Mouse (Mus musculus): ENCODE data around the gene Pck2.

Gene Pck2

DNA sequence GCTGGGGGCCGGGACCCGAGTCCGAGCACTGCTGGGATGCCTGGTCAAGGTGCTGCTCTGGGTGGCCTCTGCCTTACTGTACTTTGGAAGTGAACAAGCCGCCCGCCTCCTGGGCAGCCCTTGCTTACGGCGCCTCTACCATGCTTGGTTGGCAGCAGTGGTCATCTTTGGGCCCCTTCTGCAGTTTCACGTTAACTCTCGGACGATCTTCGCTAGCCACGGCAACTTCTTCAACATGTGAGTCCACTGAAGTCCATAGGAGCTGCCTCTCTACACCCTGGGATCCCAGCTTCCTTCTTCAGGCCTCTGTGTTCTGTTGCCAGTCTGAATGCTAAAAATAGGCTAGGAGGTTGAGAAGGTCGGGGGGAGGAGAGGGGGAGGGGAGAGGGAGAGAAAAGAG lies 35.6 kb downstream of the Pck2 start:
- no peak for DNase-seq (ENCODE audit: low read depth, low spot score)

GRCm38 (mm10) chr14:55576376-55576775 lies 36.3 kb downstream of the Pck2 start:
- DNase-seq (ENCODE audit: low read depth, low spot score) = peak; percentile 48

- DNase-seq (ENCODE audit: low read depth, low spot score) = peak; percentile 78
Measured at GRCm38 (mm10) chr14:55577871-55578667, 38.0 kb downstream of the Pck2 start, which contains the start of gene Psme1. TSS of gene Psme1 (plus strand) at chr14:55578123.

GRCm38 (mm10) chr14:55578668-55579269 lies 38.7 kb downstream of the Pck2 start:
- DNase-seq (ENCODE audit: low read depth, low spot score) = no peak

DNA sequence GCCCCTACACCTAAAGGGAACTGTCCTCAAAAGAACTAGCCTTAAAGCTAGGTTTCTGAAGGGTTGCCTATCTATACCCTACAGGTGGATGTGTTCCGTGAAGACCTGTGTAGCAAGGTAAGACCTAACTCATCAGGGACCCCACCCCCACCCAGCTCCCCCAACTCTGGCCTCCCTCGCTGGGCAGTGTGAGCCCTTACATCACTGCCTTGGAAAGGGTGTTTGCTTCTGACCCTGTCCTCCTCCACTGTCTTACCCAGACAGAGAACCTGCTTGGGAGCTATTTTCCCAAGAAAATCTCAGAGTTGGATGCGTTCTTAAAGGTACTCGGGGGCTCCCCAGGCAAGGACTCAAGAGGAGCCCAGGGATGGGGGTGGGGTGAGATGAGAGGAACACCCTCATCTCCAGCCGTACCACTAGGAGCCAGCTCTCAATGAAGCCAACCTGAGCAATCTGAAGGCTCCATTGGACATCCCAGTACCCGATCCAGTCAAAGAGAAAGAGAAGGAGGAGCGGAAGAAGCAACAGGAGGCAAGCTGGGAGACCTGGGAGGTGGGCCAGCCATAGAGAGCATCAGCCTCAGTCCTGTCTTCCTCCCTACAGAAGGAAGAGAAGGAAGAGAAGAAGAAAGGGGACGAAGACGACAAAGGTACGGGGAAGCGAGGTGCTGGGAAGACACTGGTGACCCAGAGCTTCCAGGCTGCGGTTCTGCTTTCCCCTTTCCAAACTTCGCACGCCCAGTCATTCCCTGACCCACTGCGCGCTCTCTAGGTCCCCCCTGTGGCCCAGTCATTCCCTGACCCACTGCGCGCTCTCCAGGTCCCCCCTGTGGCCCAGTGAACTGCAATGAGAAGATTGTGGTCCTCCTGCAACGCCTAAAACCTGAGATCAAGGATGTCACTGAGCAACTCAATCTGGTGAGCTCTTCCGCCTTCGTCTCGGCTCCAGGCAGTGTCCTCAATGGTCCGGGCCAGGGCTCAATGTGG lies 39.7 kb downstream of the Pck2 start:
- no peak for DNase-seq (ENCODE audit: low read depth, low spot score)

GRCm38 (mm10) chr14:55580731-55581130 lies 40.7 kb downstream of the Pck2 start:
- DNase-seq (ENCODE audit: low read depth, low spot score) = no peak

DNA sequence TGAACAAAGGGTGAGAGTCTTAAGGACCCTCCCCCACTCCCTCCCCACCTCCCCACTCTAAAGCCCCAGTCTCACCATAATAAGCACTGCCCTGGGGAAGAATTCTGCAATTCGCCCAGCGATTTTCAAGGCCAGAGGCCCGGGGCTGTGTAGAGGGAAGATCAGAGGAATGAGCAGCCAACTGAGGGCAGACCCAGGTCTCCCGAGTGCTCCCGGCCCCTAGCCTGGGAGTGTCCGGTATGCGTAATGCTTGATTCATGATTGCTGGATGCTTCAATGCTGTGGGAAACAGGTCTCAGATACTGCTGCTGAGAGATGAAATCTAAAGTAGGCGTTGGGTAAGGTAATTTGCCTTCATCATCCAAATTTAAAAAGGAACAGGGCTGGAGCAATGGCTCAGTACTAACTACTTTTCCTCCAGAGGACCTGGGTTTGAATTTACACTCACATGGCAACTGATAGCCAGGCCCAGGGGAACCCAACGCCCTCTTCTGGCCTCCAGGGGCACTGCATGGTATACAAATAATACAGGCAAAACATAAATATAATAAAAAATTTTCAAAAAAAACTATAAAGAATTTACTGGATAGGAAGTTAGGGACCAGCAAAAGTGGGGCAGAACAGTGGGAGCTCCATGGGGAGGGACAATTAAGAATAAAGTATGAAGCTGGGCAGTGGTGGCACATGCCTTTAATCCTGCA lies 42.1 kb downstream of the Pck2 start:
- no peak for DNase-seq (ENCODE audit: low read depth, low spot score)

DNA sequence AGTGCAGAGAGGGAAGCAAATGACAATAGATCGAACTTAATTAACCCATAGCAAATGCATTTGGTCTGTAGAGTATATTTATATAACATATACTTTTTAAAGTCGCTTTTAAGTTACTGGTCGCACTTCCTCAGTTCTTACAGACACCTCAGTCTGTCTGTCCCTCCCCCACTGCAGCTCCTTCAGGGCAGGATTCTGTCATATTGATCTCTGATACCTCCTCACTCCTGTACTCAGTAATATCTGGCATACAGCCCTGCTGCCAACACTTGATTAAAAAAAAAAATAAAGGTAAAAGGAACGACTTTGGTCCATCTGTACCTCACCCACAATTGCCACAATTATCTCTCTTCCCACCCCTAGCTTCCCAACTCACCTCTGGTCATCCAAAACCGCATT lies 44.2 kb downstream of the Pck2 start:
- DNase-seq (ENCODE audit: low read depth, low spot score) = no peak

GRCm38 (mm10) chr14:55584702-55585565 lies 44.9 kb downstream of the Pck2 start, which contains the start of gene Emc9:
TSS of gene Emc9 (minus strand) at chr14:55585302.
- peak; percentile 93 for DNase-seq (ENCODE audit: low read depth, low spot score)

GRCm38 (mm10) chr14:55585566-55585960 lies 45.5 kb downstream of the Pck2 start:
- no peak for DNase-seq (ENCODE audit: low read depth, low spot score)

DNA sequence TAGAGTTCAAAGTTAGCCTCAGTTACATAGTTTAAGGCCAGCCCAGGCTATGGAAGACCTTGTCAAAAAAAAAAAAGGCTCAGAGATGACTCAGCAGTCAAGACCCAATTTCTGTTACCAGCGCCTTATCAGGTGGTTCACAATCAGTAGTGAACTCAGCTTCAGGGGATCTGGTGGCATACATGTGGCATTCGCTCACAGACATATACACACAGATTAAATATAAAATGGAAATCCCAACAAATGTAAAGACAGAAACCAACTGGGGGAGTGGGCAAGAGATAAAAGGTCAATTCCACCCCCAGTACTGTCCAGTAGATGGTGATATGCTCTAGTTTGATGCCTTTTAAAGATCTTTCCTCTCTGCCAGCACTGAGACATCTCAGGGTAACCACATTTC lies 46.1 kb downstream of the Pck2 start:
- DNase-seq (ENCODE audit: low read depth, low spot score) = no peak

DNA sequence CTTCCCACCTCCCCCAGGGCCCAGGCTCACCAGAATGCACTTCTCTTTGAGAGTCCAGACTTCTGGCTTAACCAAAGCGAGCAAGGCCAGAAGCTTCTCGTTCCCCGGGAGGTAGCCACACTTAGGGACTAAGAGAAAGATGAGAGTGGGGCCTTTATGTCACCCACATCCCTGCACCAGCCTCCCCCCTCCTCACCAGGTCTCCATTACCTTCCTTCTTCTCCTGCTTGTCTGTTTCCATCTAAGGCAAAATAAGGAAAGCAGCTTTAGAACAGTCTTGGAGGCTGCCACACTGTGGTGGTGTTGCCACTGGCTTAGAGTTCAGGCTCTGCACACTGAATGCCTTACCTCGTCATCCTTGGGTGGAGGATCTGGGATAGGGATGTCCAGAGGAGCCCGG lies 49.2 kb downstream of the Pck2 start:
- DNase-seq (ENCODE audit: low read depth, low spot score) = no peak

GRCm38 (mm10) chr14:55589771-55590448 lies 49.8 kb downstream of the Pck2 start:
- DNase-seq (ENCODE audit: low read depth, low spot score) = no peak

DNA sequence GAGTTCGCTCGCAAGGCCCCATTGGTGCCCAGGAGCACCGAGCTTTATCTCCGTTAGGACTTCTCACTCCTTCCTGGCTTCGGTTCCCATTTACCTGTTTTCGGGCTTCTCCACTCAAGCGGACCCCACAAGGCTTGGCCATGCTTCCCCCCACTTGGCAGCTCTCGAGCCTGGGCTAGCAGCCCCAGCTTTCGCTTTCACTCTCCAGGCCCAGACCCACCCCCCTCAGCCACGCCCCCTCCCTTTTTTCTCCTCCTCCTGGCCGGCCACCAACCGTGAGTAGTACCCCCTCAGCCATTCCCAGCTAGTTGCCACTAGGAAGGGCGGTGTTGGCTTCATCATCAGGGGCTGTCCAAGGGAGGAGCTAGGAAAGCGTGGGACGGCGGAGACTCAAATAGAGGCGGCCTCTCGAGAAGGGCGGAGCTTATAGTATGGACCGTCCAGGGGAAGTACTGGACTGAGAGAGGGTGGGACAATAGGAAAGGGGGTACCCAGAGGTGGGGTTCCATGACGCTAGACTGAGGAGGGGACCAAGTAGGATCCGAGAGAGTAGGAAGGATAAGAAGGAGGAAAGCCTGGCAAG lies 50.8 kb downstream of the Pck2 start, which contains the start of gene Psme2:
Gene Psme2 (minus strand): TSS at position 366 of the 583 bp plus-strand sequence.
- DNase-seq (ENCODE audit: low read depth, low spot score) = peak; percentile 98

DNA sequence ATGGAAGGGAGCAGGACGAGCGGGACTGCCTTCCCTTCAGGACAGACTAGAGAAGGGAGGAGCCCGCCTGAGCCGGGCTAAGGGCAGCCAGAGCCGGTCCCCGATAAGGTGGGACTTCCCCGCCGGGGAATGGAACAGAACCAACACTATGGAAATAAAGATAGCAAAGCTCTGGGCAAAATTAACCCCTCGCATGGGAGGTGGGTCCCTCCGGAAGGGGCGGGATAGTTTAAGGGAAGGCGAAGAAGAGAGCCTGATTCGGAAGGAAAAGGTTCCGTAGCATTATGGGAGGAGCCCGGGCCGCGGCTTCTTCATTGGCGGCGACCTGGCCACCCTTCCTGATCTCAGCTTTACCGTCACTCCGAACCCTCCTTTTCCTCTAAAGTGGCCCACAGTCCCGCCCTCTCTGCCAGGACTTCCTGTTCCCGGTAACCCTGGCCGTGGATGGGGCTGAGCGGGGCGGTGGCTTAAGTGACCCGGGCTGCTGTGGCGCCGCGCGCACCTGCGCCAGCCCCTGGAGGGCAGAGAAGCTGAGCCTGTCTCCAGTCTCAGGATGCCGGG lies 51.3 kb downstream of the Pck2 start, which contains the start of gene Rnf31:
Gene Rnf31 (plus strand): TSS at position 378 of the 561 bp plus-strand sequence.
- peak; percentile 98 for DNase-seq (ENCODE audit: low read depth, low spot score)

- DNase-seq (ENCODE audit: low read depth, low spot score) = no peak
Measured at GRCm38 (mm10) chr14:55592226-55592625, 52.2 kb downstream of the Pck2 start.

DNA sequence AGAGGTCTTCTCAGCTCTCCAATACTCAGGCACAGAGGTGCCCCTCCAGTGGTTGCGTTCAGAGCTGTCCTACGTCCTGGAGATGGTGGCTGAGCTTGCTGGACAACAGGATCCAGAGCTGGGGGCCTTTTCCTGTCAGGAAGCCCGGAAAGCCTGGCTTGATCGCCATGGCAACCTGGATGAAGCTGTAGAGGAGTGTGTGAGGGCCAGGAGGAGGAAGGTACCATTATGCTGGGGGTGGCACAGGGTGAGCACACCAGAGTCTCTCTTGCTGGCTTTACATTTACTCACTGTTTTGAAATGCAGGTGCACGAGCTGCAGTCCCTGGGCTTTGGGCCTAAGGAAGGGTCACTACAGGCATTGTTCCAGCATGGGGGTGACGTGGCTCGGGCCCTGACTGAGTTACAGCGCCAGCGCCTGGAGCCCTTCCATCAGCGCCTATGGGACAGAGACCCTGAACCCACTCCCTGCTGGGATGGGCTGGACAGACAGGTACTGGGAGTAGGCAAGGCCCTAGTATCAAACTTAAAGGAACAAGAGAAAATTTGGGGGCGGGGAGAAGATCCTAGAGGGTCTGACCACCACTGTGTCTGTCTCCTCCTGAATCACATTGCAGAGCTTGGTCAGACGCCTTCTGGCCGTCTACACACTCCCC lies 56.1 kb downstream of the Pck2 start:
- DNase-seq (ENCODE audit: low read depth, low spot score) = peak; percentile 40
